10 mouse cellular contexts compared by ENCODE assay signal in genomic region chr14:52100170-52100960, GRCm38 (mm10). TPM values are rescaled to one million over a fixed set of nuclear protein-coding genes. Genes with fewer than 3 reads are reported as not detected.
DNase-seq lines count a peak whose midpoint lies in the region; ATAC-seq and TF ChIP-seq lines count a peak whose summit lies in the region.
"Had no signal": no experiment of that assay in that cellular context is flagged by ENCODE, and none has a peak within 500 bp of the region (broad histone marks: within the 10 kb centered on the region; RNA-seq: fewer than 3 reads in every experiment).

No protein-coding gene starts in this region.

- intact Hi-C loops in heart, postnatal 36 days (cut with DNase I) = loop anchor here (5.0 to 10.0 kb wide), 4 partner anchors 97 to 214 kb away; partner anchors contain the start of genes Chd8 and Supt16

- TF ChIP-seq CTCF in heart, postnatal 0 days (IDR thresholded peaks at IDR 0.05; ENCODE audit: low read depth) = no peak
- no peak for TF ChIP-seq CTCF in MEL (IDR thresholded peaks at IDR 0.05 in 2 of 3, conservative IDR thresholded peaks at IDR 0.05 in 1 of 3; ENCODE audit: control insufficient read depth in 1 of 3, insufficient read depth in 1 of 3, low read depth in 2 of 3, low read length in 3 of 3, poor library complexity in 1 of 3, severe bottlenecking in 1 of 3)

- ATAC-seq in heart, postnatal 0 days (ENCODE audit: insufficient read depth, low read depth) = no peak
- no peak for ATAC-seq in hindbrain, embryonic 13.5 days (ENCODE audit: low FRiP score)
- ATAC-seq in midbrain, embryonic 11.5 days (ENCODE audit: low FRiP score) = no peak

- no peak for DNase-seq in heart, postnatal 0 days (ENCODE audit: low spot score)
- DNase-seq in heart, postnatal 36 days = no peak
- DNase-seq in MEL (ENCODE audit: low read depth, low spot score) = no peak
- no peak for DNase-seq in midbrain, embryonic 11.5 days (ENCODE audit: low spot score, missing footprints)
- DNase-seq in thymus, postnatal 10 days (ENCODE audit: low spot score in 2 of 2) = no peak
- no peak for DNase-seq in layer of hippocampus, adult 11-12 months (ENCODE audit: low spot score)
- no peak for DNase-seq in adrenal gland, adult 18-20 months (ENCODE audit: low spot score in 2 of 2)
- DNase-seq: gastrocnemius, postnatal 36 days; lung, postnatal 14 days had no signal

- peaks cover 53% of the 10 kb centered on the region for H3K79me2 ChIP-seq in MEL (ENCODE audit: control insufficient read depth, insufficient read depth, low read length, poor library complexity)

- H3K4me2 ChIP-seq in heart, postnatal 0 days (ENCODE audit: low read depth, low read length) = peak overlapping the region; percentile 65
- H3K4me2 ChIP-seq in hindbrain, embryonic 13.5 days = peak overlapping the region; percentile 82
- H3K4me2 ChIP-seq in midbrain, embryonic 11.5 days = peak overlapping the region; percentile 17; the same call in 1 of the 2 replicates

- H3K27me3 ChIP-seq in heart, postnatal 0 days (ENCODE audit: control insufficient read depth, insufficient read depth, low read length) = no peaks in the 10 kb centered on the region
- H3K27me3 ChIP-seq in MEL (ENCODE audit: control insufficient read depth in 1 of 2, insufficient read depth in 2 of 2, low read length in 2 of 2) = no peaks in the 10 kb centered on the region
- no peaks in the 10 kb centered on the region for H3K27me3 ChIP-seq in hindbrain, embryonic 13.5 days
- H3K27me3 ChIP-seq in midbrain, embryonic 11.5 days (ENCODE audit: control insufficient read depth, insufficient read depth, low read length) = no peaks in the 10 kb centered on the region

- TF ChIP-seq EP300 in heart, postnatal 0 days (IDR thresholded peaks at IDR 0.05; ENCODE audit: low read depth) = no peak
- no peak for TF ChIP-seq EP300 in MEL (IDR thresholded peaks at IDR 0.05; ENCODE audit: low read depth in 1 of 2, low read length in 2 of 2)

- H3K4me3 ChIP-seq in heart, postnatal 0 days (ENCODE audit: low read depth, low read length) = no peak overlapping the region
- H3K4me3 ChIP-seq in MEL (ENCODE audit: control insufficient read depth in 1 of 2, insufficient read depth in 1 of 2, low read depth in 2 of 2, low read length in 2 of 2) = peak overlapping the region; percentile 24 to 44
- peak overlapping the region; percentile 14; the same call in 1 of the 2 replicates for H3K4me3 ChIP-seq in hindbrain, embryonic 13.5 days
- H3K4me3 ChIP-seq in midbrain, embryonic 11.5 days (ENCODE audit: low read depth, low read length) = no peak overlapping the region

- peaks cover 21% of the 10 kb centered on the region for H3K4me1 ChIP-seq in heart, postnatal 0 days (ENCODE audit: control insufficient read depth, insufficient read depth)
- H3K4me1 ChIP-seq in MEL (ENCODE audit: control insufficient read depth in 1 of 2, insufficient read depth in 2 of 2, low read length in 2 of 2) = peaks cover 5 to 13% of the 10 kb centered on the region in 2 experiments
- H3K4me1 ChIP-seq in hindbrain, embryonic 13.5 days (replicated peaks) = peaks cover 43% of the 10 kb centered on the region
- H3K4me1 ChIP-seq in midbrain, embryonic 11.5 days (ENCODE audit: control insufficient read depth, insufficient read depth, low read length) = peaks cover 12% of the 10 kb centered on the region

- H3K9me3 ChIP-seq in heart, postnatal 0 days (replicated peaks; ENCODE audit: control insufficient read depth, low read length) = no peaks in the 10 kb centered on the region
- no peaks in the 10 kb centered on the region for H3K9me3 ChIP-seq in MEL (replicated peaks; ENCODE audit: insufficient read depth, low read length)
- no peaks in the 10 kb centered on the region for H3K9me3 ChIP-seq in hindbrain, embryonic 13.5 days
- no peaks in the 10 kb centered on the region for H3K9me3 ChIP-seq in midbrain, embryonic 11.5 days (ENCODE audit: control insufficient read depth, low read length)

- no peak for TF ChIP-seq POLR2A in MEL (IDR thresholded peaks at IDR 0.05; ENCODE audit: control insufficient read depth in 1 of 2, insufficient read depth in 1 of 2, low read depth in 1 of 2, low read length in 2 of 2, poor library complexity in 1 of 2)

- no peak overlapping the region for H3K9ac ChIP-seq in heart, postnatal 0 days (replicated peaks; ENCODE audit: low read depth, low read length)
- peak overlapping the region; percentile 53 for H3K9ac ChIP-seq in MEL (ENCODE audit: control insufficient read depth, low read depth, low read length, poor library complexity, severe bottlenecking)
- no peak overlapping the region for H3K9ac ChIP-seq in hindbrain, embryonic 13.5 days
- no peak overlapping the region for H3K9ac ChIP-seq in midbrain, embryonic 11.5 days (ENCODE audit: low read length)

- TF ChIP-seq RAD21 in MEL (IDR thresholded peaks at IDR 0.05; ENCODE audit: low read depth, low read length) = no peak

- WGBS in heart, postnatal 0 days = 44% methylated on average over 5 of the region's 5 CpGs
- WGBS in hindbrain, embryonic 13.5 days = 72% methylated on average over 5 of the region's 5 CpGs
- 83% methylated on average over 5 of the region's 5 CpGs for WGBS in midbrain, embryonic 11.5 days

- H3K36me3 ChIP-seq in heart, postnatal 0 days (replicated peaks; ENCODE audit: control insufficient read depth, insufficient read depth, low read length) = peaks cover 12% of the 10 kb centered on the region
- peaks cover 20 to 52% of the 10 kb centered on the region in 2 experiments for H3K36me3 ChIP-seq in MEL (ENCODE audit: control insufficient read depth in 1 of 2, insufficient read depth in 2 of 2, low read length in 2 of 2)
- H3K36me3 ChIP-seq in hindbrain, embryonic 13.5 days = peaks cover 14% of the 10 kb centered on the region
- H3K36me3 ChIP-seq in midbrain, embryonic 11.5 days (ENCODE audit: control insufficient read depth, insufficient read depth, low read length) = peaks cover 6% of the 10 kb centered on the region; the same call in 1 of the 2 replicates

- no peak overlapping the region for H3K27ac ChIP-seq in heart, postnatal 0 days (ENCODE audit: low read depth)
- no peak overlapping the region for H3K27ac ChIP-seq in MEL (ENCODE audit: control insufficient read depth, low read depth, low read length)
- no peak overlapping the region for H3K27ac ChIP-seq in hindbrain, embryonic 13.5 days
- H3K27ac ChIP-seq in midbrain, embryonic 11.5 days (ENCODE audit: low read depth, low read length) = no peak overlapping the region

TF ChIP-seq in MEL, 35 proteins besides CTCF, POLR2A, EP300 and RAD21:
- no peak for TF ChIP-seq NELFE (IDR thresholded peaks at IDR 0.05; ENCODE audit: low read depth, low read length)
- TF ChIP-seq ZNF384 (IDR thresholded peaks at IDR 0.05; ENCODE audit: low read depth, low read length) = peak; percentile 68

RNA-seq across cellular contexts. Expression of gene Hnrnpc, which starts 3.5 kb away (rescaled TPM):
- 42.4 and 101 TPM in 2 replicates for total RNA-seq in heart, postnatal 0 days (2014; rRNA removed; ENCODE audit: low replicate concordance)
- polyA plus RNA-seq in heart, postnatal 0 days (2015; fragmentation: Nextera tagmentation; extraction: Ambion mirVana) = 170 and 177 TPM in 2 replicates
- total RNA-seq in heart, postnatal 36 days (2021) = 100 to 1,000 TPM; 125 to 133 TPM
- total RNA-seq in MEL (2012; rRNA removed) = 272 and 346 TPM in 2 replicates
- polyA plus RNA-seq in MEL (2012; ENCODE audit: insufficient read depth in 1 of 2, insufficient read length in 2 of 2, low read depth in 1 of 2, low replicate concordance in 2 of 2, missing spikeins in 1 of 2) = 1,000 to 10,000 TPM in 1 of 2 experiments, 100 to 1,000 TPM in 1; 626 to 3,096 TPM
- 623 and 652 TPM in 2 replicates for polyA plus RNA-seq in hindbrain, embryonic 13.5 days (2015; fragmentation: Nextera tagmentation; extraction: Ambion mirVana)
- 1,011 and 1,046 TPM in 2 replicates for polyA plus RNA-seq in midbrain, embryonic 11.5 days (2014; fragmentation: Nextera tagmentation; extraction: Ambion mirVana)
- 100 to 1,000 TPM; 285 to 298 TPM for total RNA-seq in adrenal gland, adult 18-20 months (2021)

RNA-seq across cellular contexts. Expression of gene Rpgrip1, which starts 10.1 kb away (rescaled TPM):
- 0.08 and 0.35 TPM in 2 replicates for total RNA-seq in heart, postnatal 0 days (2014; rRNA removed; ENCODE audit: low replicate concordance)
- 21.8 and 23.5 TPM in 2 replicates for polyA plus RNA-seq in heart, postnatal 0 days (2015; fragmentation: Nextera tagmentation; extraction: Ambion mirVana)
- total RNA-seq in heart, postnatal 36 days (2021) = not detected
- 3.7 and 4.8 TPM in 2 replicates for total RNA-seq in MEL (2012; rRNA removed)
- polyA plus RNA-seq in MEL (2012; ENCODE audit: insufficient read depth in 1 of 2, insufficient read length in 2 of 2, low read depth in 1 of 2, low replicate concordance in 2 of 2, missing spikeins in 1 of 2) = 10 to 100 TPM in 1 of 2 experiments, not detected in 1; 36.0 TPM
- 51.5 and 54.6 TPM in 2 replicates for polyA plus RNA-seq in hindbrain, embryonic 13.5 days (2015; fragmentation: Nextera tagmentation; extraction: Ambion mirVana)
- 92.3 and 105 TPM in 2 replicates for polyA plus RNA-seq in midbrain, embryonic 11.5 days (2014; fragmentation: Nextera tagmentation; extraction: Ambion mirVana)
- total RNA-seq in adrenal gland, adult 18-20 months (2021) = 1 to 10 TPM in 1 of 2 experiments, under 1 TPM in 1; 0.35 to 1.3 TPM
- total RNA-seq: gastrocnemius, postnatal 36 days had no signal

RNA-seq across cellular contexts. Expression of gene Olfr221, which starts 58.1 kb away (rescaled TPM):
- not detected in 2 replicates for total RNA-seq in heart, postnatal 0 days (2014; rRNA removed; ENCODE audit: low replicate concordance)
- not detected in 2 replicates for polyA plus RNA-seq in heart, postnatal 0 days (2015; fragmentation: Nextera tagmentation; extraction: Ambion mirVana)
- total RNA-seq in heart, postnatal 36 days (2021) = not detected
- total RNA-seq in MEL (2012; rRNA removed) = not detected in 2 replicates
- polyA plus RNA-seq in MEL (2012; ENCODE audit: insufficient read depth in 1 of 2, insufficient read length in 2 of 2, low read depth in 1 of 2, low replicate concordance in 2 of 2, missing spikeins in 1 of 2) = not detected
- polyA plus RNA-seq in hindbrain, embryonic 13.5 days (2015; fragmentation: Nextera tagmentation; extraction: Ambion mirVana) = not detected in 2 replicates
- polyA plus RNA-seq in midbrain, embryonic 11.5 days (2014; fragmentation: Nextera tagmentation; extraction: Ambion mirVana) = not detected in 2 replicates
- not detected for total RNA-seq in adrenal gland, adult 18-20 months (2021)
- total RNA-seq: gastrocnemius, postnatal 36 days had no signal

Comparison
In these comparisons a context has a peak if more than half of its experiments do, and no peak if none do; other contexts are left out.
1. H3K4me2 ChIP-seq: peak in every context shown above with its lines; median percentile 82 in hindbrain, embryonic 13.5 days; 65 in heart, postnatal 0 days; 17 in midbrain, embryonic 11.5 days.
2. H3K4me3 ChIP-seq: peak in MEL (2 of 2) and hindbrain, embryonic 13.5 days (single experiment); none in heart, postnatal 0 days (single experiment) and midbrain, embryonic 11.5 days (single experiment).